Mouse (Mus musculus) C2C12 (cell line): ENCODE measurements at regions not wholly inside any gene's neighbourhood (a gene's known extent, or its start where the extent isn't known, plus 50 kb on each side); places are given as distances from the start of the nearest gene placed in this dataset.

Experiments
- CEBPB ChIP-seq: IDR thresholded peaks from one replicate; pipeline ENCODE4 v1.6.1; 2011; ENCODE audit warnings: low read depth, mild to moderate bottlenecking, control low read depth, moderate library complexity
- CTCF ChIP-seq: IDR thresholded peaks from one replicate; pipeline ENCODE4 v1.5.1; 2011; ENCODE audit not compliant: control insufficient read depth, insufficient read depth, insufficient read length
- MYOD1 ChIP-seq: IDR thresholded peaks from one replicate; pipeline ENCODE4 v1.6.1; 2011; ENCODE audit warnings: low read depth; ENCODE audit not compliant: control insufficient read depth, insufficient read length
- MYOG ChIP-seq: IDR thresholded peaks from one replicate; pipeline ENCODE4 v1.6.1; 2011; ENCODE audit not compliant: control insufficient read depth, insufficient read length; ENCODE audit errors: extremely low read depth
- USF1 ChIP-seq: IDR thresholded peaks from one replicate; pipeline ENCODE4 v1.6.1; 2011; ENCODE audit warnings: low read depth, mild to moderate bottlenecking, control low read depth, moderate library complexity

- TF ChIP-seq CTCF, result no peak
- TF ChIP-seq MYOD1, result no peak
- TF ChIP-seq CEBPB, result no peak
- TF ChIP-seq USF1, result no peak
- no peak for TF ChIP-seq MYOG
Observed at GRCm38 (mm10) chr13:102334131-102334534, 359.2 kb upstream of the Cd180 start.
